Mouse (Mus musculus) natural killer cell, adult 2 months (primary cell): ENCODE data around the gene Wfdc15b.

Experiments
- DNase-seq, 2 experiments: peaks; one replicate each; pipeline ENCODE4 v3.0.0; 2022; ENCODE audit warnings: low spot score in 2 of 2

Gene Wfdc15b

GRCm38 (mm10) chr2:164180124-164180523, 41.3 kb downstream of the Wfdc15b start:
- DNase-seq: peak in 1 of 2 experiments; percentile 37

DNA sequence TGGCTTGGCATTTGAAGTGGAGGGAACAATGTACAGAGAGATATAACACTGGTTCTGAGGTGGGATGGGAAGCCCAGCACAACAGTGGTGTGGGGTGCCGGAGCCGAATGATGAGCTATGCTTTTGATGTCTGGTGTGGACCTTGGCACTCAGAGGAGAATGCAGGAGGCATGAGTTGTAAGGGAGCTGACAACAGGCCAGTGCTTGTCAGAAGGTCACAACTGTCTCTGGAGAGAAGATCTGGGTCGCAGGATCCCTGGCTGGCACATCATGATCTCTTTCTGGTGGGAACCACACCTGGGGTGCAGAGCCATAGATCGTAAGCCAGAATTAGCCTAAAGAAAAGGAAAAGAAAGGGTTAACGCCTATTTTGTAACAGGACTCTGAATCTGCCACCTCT, 43.6 kb downstream of the Wfdc15b start:
- DNase-seq: no peak

DNA sequence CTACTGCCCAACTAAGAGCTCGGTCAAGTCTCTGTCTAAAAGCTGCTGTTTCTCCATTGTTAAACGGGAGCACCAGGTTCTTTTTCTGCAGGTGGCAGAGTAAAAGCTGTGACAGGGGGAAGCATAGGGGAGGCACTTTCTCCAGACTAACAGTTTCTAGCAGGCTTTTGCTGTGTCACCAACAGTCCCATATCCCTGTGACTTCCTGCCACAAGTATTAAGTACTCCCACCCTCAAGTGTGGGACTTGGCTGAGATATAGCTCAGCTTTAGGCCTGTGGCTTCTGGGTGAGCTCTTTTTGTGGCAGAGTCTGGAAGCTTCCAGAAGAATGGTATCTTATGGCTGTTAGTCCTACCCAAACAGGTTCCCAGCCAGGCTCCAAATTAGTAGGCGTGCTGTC, 45.6 kb downstream of the Wfdc15b start:
- no peak for DNase-seq

- DNase-seq: no peak
These were observed 46.6 kb downstream of the Wfdc15b start for GRCm38 (mm10) chr2:164174649-164175395.

- DNase-seq: no peak
These were observed 48.1 kb downstream of the Wfdc15b start for GRCm38 (mm10) chr2:164173394-164173793.

GRCm38 (mm10) chr2:164170902-164171301, 50.6 kb downstream of the Wfdc15b start, which contains the start of gene Kcns1:
Kcns1 (minus strand) TSS chr2:164171113.
- no peak for DNase-seq

GRCm38 (mm10) chr2:164170326-164170725, 51.1 kb downstream of the Wfdc15b start:
- no peak for DNase-seq

DNA sequence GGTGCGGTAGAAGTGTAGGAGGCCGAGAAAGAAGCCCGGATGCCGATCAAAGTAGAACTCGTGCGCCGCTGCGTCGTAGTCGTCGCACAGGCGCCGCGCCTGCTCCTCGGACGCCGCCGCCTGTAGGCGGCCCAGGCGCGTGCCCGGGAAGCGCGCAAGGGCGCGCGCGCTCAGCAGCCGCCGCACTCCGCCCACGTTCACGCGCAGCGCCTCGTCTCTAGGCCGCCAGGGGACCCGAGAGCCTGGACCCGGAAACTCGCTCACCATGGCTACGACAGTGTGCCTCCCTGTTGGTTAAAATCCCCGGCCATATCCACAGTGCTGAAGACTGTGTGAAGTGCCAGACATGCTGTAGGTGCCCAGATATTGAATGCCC, 52.9 kb downstream of the Wfdc15b start:
- DNase-seq: peak in 1 of 2 experiments; percentile 26

DNA sequence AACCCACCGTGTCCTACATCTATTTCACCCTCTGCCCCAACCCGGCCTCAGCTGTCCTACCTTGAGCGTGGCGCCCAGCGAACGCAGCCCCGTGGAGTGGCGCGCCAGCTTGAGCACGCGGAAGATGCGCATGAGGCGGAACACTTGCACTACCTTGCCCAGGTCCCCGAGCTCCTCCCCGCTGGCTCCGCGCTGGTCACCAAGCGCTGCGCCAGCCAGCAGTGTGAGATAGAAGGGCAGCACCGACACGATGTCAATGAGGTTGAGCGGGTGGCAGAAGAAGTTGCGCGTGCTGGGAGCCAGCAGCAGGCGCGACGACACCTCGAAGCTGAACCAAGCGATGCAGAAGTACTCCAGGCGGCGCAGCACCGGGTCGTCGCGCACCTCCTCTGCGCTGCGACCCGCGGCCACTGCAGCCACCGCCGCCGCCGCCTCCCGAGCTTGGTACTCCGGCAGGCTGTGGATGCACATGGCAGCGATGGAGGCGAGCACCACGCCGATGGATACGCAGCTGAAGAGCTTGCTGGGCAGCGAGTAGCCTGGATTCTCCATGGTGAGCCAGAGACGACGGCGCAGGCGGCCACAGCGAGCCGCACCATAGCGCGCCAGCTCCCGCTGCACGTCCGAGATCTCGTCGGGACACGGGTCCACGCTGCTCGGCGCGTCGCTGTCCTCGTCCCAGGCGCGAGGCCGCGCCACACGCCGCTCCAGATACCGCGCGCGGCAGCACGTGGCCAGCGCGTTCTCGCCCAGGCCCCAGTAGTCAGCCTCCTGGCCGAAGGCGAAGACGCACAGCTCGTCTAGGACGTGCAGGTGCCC, 53.5 kb downstream of the Wfdc15b start:
- no peak for DNase-seq

DNA sequence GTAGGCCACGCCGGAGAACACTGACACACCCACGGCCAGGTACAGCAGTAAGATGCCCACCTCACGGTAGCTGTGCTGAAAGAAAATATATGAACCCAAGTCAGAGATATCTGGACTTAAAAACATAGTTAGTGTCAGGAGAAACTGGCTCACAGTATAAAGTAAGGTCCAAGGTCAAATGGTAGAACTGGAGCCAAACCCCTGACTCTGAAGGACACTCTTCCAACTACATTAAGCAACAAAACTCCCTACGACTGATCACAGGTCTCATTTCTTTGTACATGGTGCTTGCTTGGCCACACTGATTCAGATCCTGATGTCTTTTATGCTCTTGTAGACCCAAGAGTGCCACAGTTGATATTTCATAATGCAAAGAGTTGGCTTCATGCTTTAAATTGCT, 56.5 kb downstream of the Wfdc15b start:
- no peak for DNase-seq
